Mouse (Mus musculus): ENCODE measurements around the gene Rundc1. TPM values are rescaled to one million over a fixed set of nuclear protein-coding genes. Genes with fewer than 3 reads are reported as not detected.
A peak's percentile ranks its signal among the peaks of the same experiment; 100 is the strongest.
"Not testable (repeated sequence)": the region's sequence is repeated elsewhere in the genome, so short reads cannot be mapped to it uniquely, and the experiment has no call there.

Rundc1 gene
- total RNA-seq (2021): 10 to 100 TPM; 36.5 to 36.8 TPM
- long read RNA-seq, transcript Rundc1-201 (5 exons, 3,223 nt): major isoform, 8 of 117 reads
- long read RNA-seq, partial matches to known transcripts: 13 of 117 reads
- long read RNA-seq, other reads (novel, unspliced or antisense): 96 of 117 reads

DNA sequence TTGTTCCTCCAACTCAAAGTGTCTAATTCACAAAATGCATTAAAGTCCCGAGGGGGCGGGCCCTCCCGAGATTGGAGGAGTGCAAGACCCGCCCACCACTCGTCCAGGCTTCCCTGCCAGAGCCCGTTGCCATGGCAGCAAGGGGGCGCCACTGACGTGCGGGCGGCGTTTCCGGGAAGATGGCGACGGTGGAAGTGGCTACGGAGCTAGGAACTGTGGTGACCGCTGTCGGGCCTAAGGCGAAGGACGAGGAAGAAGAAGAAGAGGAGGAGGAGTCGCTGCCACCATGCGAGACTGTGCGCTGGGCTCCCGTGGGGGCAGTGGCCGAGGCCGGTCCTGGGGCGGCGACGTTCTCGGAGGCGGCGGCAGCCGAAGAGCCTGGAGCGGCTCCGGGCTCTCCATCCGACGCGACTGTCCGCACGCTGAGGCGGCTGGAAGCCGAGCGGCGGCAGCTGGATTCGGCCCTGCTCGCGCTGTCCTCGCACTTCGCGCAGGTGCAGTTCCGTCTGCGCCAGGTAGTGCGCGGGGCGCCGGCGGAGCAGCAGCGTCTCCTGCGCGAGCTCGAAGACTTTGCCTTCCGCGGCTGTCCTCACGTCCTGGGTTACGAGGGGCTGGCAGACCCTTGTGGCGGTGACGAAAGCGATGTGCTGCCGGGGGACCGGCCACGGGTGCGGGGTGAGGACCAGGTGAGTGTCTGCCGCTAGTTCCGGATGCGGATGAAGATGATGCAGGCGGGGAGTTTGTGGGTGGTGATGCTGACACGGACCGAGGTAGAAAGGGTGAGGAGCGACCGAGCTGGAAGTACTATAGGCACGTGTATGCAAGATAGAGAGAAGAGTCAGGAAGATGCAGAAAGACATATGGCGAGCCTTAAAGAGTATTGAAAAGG, at the start of gene Rundc1, which contains the start of gene Ptges3l:
Gene Rundc1 (plus strand): TSS at position 161 of the 889 bp plus-strand sequence.
Gene Ptges3l (minus strand): TSS at position 409 of the 889 bp plus-strand sequence.
- peak; percentile 97 to 98 for DNase-seq (ENCODE audit: low spot score in 2 of 2)

DNA sequence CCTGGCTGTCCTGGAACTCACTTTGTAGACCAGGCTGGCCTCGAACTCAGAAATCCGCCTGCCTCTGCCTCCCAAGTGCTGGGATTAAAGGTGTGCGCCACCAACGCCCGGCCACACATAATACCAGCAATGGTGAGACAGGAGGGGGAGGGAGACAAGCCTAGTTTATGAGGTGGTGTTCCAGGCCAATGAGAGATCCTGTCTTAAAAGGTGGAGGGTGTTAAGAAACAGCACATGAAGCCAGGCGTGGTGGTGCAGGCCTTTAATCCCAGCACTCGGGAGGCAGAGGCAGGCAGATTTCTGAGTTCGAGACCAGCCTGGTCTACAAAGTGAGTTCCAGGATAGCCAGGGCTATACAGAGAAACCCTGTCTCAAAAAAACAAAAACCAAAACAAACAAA, 46.7 kb upstream of the Rundc1 start:
- DNase-seq (ENCODE audit: low spot score in 2 of 2): not testable (repeated sequence)

DNA sequence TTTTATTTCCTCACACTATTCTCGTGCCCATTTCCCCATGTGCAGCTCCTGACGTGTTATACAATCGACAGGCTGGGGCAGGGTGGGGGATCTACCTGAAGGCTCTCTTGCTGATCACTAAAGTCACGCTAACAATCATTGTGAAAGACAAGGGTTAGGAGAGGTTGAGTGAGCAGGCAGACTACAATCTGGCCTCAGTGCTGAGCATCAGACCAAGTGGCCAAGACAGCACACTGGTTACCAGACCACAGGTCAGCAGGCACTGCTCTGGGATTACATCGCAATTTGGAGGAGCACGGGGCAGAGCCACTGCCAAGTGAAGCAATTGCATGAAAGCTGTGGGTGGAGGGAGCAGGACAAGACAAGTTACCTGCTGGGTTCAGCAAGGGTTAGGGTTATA, 46.0 kb upstream of the Rundc1 start:
- no peak for DNase-seq (ENCODE audit: low spot score in 2 of 2)

- no peak for DNase-seq (ENCODE audit: low spot score in 2 of 2)
Observed at GRCm38 (mm10) chr11:101381817-101382216, 43.1 kb upstream of the Rundc1 start.

GRCm38 (mm10) chr11:101395110-101395509, 29.8 kb upstream of the Rundc1 start:
- peak; percentile 56 to 83 for DNase-seq (ENCODE audit: low spot score in 2 of 2)

GRCm38 (mm10) chr11:101415306-101415705, 9.6 kb upstream of the Rundc1 start:
- no peak for DNase-seq (ENCODE audit: low spot score in 2 of 2)

DNA sequence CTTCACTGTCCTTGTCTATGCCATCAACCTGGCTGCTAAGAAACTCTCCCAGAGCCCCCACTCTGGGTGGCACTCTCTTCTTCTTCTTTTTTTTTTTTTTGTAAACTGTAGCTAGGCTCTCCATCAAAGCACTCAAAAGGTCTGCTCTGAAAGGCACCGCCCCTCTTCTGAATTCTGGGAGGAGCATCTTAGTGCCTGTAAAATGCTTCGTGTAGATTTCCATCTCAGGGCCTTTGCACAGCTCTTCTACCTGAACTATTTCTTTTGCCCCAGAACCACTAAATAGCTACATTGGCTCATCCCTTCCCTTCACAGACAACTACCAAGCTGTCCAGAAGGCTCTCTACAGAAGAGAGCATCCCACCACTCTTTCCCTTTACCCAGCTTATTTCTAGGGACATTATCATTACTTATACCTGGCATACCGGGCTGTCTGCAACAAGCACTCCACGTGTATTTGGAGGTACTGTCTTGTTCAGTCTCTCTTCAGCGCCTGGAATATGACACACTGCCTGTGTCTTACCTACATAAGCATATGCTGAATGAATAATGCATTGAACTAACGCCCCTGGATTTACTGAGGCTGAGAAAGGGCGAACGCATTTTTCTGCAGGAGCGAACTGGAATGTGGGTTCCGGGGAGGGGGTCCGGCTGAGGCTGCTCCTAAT, 8.3 kb upstream of the Rundc1 start:
- DNase-seq (ENCODE audit: low spot score in 2 of 2): no peak

- peak; percentile 81 to 93 for DNase-seq (ENCODE audit: low spot score in 2 of 2)
Observed at GRCm38 (mm10) chr11:101417101-101417855, 7.6 kb upstream of the Rundc1 start, which contains the start of gene Aarsd1. Gene Aarsd1, minus strand, starts transcription at chr11:101417615.

DNA sequence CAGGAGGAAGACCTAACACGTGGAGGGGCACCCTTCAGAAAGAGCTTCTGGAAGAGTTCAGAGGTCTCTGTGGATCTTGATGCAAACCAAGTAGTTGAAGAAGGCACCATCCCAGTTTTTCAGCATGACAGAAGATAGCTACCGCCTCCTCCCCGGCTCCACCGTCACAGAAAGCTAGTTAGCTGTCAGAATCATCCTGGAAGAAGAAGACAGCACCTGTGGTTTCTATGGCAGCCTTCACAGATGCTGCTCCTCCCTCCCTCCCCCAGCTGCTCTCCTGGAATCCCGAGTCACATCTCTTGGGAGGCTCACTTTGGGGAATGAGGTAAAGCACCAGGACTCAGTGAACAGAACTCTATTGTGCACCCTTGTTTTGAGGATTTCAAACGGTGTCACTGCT, 5.9 kb upstream of the Rundc1 start:
- no peak for DNase-seq (ENCODE audit: low spot score in 2 of 2)

DNA sequence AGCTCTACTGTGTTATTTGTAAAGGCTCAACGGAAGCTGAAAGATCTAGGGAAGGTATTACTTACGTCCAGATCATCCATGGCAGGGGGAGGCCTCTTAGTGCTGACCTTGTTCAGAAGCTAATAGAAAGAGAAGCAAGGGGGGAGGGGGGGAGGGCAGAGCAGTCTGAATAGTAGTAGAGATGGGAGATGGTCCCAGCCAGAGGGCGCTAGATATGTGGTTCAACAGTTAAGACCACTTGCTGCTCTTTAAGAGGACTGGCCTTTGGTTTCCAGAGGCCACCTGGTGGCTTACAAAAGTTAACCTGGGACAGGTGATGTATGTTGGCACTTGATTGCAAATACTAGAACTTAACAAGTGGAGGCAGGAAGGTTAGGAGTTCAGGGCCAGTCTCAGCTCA, 5.3 kb upstream of the Rundc1 start:
- DNase-seq (ENCODE audit: low spot score in 2 of 2): no peak

DNA sequence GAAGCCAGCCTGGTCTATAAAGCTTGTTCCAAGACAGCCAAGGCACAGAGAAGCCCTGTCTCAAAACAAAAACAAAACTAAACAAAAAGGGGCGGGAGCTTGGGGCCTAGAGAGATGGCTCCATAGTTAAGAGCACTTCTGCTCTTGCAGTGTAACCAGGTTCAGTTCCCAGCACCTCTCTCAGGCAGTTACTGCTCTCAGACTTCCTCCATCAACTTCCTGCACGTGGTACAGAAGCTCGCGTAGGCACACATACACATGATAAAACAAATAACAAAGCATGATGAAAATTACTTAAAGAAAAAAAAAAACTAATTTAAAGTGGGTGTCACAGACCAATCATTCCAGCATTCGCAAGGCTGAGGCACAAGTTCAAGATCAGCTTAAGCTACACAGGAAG, 4.7 kb upstream of the Rundc1 start:
- DNase-seq (ENCODE audit: low spot score in 2 of 2): no peak

GRCm38 (mm10) chr11:101424105-101424851, 607 bp upstream of the Rundc1 start, which contains the start of gene Gm27029:
Gene Gm27029, minus strand, starts transcription at chr11:101424796.
- no peak for DNase-seq (ENCODE audit: low spot score in 2 of 2)

GRCm38 (mm10) chr11:101426165-101426564, 1.3 kb downstream of the Rundc1 start:
- no peak for DNase-seq (ENCODE audit: low spot score in 2 of 2)

- no peak for DNase-seq (ENCODE audit: low spot score in 2 of 2)
Observed at GRCm38 (mm10) chr11:101431327-101431726, 6.4 kb downstream of the Rundc1 start.

DNA sequence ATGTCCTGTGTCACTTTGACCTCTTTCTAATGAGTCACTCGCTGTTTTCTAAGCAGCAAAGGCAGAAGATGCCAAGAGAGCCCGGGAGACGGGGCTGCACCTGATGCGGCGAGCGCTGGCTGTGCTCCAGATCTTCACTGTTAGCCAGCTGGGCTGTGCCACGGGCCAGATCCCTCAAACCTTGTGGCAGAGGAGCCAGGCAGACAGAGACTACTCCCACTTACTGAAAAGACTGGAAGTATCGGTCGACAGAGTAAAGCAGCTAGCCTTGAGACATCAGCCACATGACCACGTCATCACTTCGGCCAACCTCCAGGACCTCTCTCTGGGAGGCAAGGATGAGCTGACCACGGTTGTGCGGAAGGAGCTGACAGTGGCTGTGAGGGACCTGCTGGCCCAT, 8.5 kb downstream of the Rundc1 start:
- no peak for DNase-seq (ENCODE audit: low spot score in 2 of 2)

DNA sequence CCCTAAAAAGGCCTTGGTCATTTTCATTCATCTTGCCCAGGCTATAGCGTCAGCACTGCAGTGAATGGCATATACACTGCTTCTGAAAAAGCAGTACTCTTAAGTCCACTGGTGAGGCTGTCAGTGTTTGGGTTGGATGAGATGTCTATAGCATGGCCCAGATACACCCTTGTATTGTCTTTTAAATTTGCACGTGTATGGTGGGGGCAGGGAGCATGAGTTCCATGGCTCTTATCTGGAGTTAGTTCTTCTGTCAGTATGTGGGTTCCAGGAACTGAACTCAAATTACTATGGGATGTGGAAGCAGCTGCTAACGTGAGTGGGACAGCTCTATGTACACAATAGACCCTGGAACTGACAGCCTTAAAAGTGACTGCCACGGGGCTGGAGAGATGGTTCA, 10.9 kb downstream of the Rundc1 start:
- DNase-seq (ENCODE audit: low spot score in 2 of 2): no peak

GRCm38 (mm10) chr11:101436916-101437315, 12.0 kb downstream of the Rundc1 start:
- no peak for DNase-seq (ENCODE audit: low spot score in 2 of 2)

- DNase-seq (ENCODE audit: low spot score in 2 of 2): not testable (repeated sequence)
Observed at GRCm38 (mm10) chr11:101438006-101438405, 13.1 kb downstream of the Rundc1 start.

- not testable (repeated sequence) for DNase-seq (ENCODE audit: low spot score in 2 of 2)
Observed at GRCm38 (mm10) chr11:101441450-101442126, 16.7 kb downstream of the Rundc1 start.
